Mouse (Mus musculus) MEL-GATA-1-ER (cell line): Measurements from ENCODE around the gene Srrm2.
A peak's percentile ranks its signal among the peaks of the same experiment; 100 is the strongest.

Experiments used
- DNase-seq: peaks from one replicate; pipeline ENCODE4 v3.0.0-alpha.2; 2012; ENCODE audit warnings: low read depth; ENCODE audit errors: extremely low read depth

Srrm2 gene

DNA sequence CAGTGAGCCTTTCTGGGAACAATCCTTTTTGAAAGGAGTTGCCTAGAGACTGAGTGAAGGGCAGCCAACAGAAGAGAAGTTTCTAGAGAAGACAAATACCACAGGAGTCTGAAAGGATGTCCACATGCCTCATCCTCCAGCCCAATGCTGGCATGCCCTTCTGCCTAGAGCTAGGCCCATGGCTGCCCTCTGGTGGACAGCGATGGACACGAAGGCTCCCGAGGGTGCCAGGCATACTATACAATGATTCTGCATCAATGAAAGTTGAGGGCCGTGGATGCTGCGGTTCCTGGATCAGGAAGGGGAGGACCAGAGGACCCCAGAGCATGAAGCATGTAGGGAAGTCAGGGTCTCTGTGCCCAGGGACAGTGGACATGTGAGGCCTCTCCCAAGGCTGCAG lies 63.0 kb downstream of the Srrm2 start:
- DNase-seq = peak; percentile 12

DNA sequence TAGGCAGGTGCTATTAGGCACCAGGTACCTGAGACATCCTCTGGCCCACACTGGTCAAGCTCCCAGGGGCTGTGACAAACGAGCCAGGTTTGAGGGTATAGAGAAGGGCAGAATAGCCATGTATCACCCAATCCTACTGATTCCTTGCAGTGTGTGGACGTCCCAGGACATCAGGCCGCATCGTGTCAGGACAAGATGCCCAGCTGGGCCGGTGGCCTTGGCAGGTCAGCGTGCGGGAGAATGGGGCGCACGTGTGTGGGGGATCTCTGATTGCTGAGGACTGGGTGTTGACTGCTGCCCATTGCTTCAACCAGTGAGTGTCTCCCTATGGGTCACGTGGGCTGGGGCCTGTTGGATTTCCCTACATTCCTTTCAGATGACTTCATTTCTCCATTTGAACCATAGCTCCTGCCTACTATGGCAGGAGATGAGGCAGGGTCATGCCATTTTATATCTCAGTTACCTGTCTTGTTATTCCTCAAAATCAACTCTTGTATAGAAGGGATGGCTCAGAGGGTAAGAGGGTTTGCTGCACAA lies 64.0 kb downstream of the Srrm2 start:
- DNase-seq = no peak

DNA sequence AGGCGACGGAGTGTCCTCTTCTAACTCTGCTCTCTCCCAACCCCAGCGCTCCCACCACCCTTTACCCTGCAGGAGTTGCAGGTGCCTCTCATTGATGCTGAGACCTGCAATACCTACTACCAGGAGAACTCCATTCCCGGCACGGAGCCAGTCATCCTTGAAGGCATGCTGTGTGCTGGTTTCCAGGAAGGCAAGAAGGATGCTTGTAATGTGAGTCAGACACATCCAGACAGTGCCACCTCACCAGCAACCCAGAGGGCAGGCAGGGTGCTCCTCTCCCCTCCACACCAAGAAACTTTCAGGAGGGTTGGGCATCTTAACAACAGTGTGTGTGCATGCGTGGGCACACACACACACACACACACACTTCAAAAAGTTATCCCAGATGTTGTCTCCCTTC lies 66.9 kb downstream of the Srrm2 start:
- DNase-seq = no peak

DNA sequence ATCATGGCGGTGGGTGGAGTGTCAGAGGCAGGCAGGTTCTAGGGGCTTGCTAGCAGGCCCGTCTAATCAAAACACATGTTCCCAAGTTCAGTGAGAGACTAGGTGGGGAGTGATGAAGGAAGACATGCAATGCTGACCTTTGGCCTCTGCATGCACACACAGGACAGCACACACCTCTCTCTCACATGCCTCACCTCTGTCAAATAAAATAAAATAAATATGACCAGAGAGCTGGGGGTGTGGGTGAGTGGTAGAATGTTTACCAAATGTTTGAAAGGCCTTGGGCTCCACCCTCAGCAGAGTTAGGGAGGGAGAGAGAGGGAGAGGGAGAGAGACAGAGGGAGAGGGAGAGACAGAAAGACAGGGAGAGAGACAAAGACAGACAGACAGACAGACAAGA lies 67.6 kb downstream of the Srrm2 start:
- no peak for DNase-seq

DNA sequence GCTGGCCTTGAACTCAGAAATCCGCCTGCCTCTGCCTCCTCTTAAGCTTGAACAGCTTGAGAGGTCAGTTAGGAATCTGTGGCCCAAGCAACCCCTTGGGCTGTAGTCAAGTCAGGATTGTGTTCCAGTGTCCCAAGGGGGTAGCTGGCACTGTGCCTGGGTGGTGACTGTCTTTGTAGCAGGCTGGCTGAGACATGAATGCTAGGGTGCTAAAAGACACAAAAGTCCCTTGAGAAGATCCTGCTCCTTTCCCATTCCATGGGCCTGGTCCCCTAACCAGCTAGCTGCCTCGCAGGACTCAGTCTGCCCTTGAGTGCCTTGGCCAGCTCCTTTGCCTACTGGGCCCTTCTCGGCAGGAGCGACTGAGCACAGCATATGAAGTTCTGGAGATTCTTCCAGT lies 72.6 kb downstream of the Srrm2 start:
- no peak for DNase-seq

DNA sequence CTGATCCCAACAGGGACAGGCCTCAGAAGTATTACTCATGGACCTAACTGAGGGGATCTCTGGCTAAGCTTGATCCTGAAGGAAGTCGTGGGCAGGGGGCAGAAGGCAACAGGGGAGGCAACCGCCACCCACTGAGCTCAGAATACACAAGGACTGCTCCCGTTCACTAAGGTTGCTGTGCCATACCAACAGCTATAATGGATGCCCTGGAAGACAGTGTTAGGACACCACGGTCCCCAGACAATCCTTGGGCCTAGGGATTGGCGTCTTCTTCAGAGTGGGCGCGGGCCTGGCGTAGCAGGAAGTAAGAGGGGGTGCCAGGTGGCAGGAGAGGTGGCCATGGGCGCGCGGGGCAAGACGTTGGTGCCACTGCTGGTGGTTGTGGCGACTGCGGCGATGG lies 77.4 kb downstream of the Srrm2 start, which contains the start of gene Prss21:
Prss21 (plus strand) TSS at position 301 of the 400 bp plus-strand sequence.
- no peak for DNase-seq

DNA sequence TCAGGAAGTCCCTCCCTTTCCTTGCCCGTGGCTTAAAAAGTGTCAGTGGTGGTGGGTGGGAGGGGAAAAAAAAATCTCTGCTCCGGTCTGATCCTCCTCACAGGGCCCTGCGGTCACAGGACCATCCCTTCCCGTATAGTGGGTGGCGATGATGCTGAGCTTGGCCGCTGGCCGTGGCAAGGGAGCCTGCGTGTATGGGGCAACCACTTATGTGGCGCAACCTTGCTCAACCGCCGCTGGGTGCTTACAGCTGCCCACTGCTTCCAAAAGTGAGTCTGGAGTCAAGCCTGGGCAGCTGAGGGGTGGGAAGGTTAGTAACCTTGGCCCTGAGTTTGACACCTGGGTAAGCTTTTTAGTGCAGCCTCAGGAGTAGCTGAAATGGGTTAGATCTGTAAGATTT lies 78.2 kb downstream of the Srrm2 start:
- DNase-seq = no peak
